Comparison of ENCODE assay signal across 11 mouse cellular contexts in the genomic region with DNA sequence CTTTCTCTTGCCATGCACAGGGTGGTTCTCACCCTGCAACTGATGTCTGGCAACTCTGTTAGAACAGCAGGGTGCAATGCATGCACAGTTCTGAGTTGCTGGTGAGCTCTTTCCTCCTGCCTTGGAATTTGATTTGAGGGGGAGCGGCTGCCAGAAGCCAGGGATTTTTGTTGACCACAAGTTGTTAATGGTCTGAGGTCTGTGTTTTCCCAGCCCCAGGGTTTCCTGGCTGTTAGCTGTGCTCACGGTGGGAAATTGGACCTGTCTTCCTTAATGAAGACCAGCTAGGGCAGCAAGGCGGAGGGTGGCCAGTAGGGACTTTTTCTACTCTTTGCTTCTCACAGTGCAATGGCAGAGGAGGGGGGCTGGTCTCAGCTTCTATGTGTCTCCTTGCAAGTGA. TPM values are rescaled to one million over a fixed set of nuclear protein-coding genes. Genes with fewer than 3 reads are reported as not detected.
DNase-seq lines count a peak whose midpoint lies in the region; ATAC-seq lines count a peak whose summit lies in the region.
"Had no signal": no experiment of that assay in that cellular context is flagged by ENCODE, and none has a peak within 500 bp of the region (broad histone marks: within the 10 kb centered on the region; RNA-seq: fewer than 3 reads in every experiment).

No protein-coding gene starts in this region.

- no peaks in the 10 kb centered on the region for H3K9me3 ChIP-seq in heart, embryonic 11.5 days (replicated peaks; ENCODE audit: control insufficient read depth, low read length)
- no peaks in the 10 kb centered on the region for H3K9me3 ChIP-seq in neural tube, embryonic 11.5 days (ENCODE audit: control insufficient read depth, low read length)
- no peaks in the 10 kb centered on the region for H3K9me3 ChIP-seq in liver, embryonic 11.5 days (ENCODE audit: control insufficient read depth, low read length)

- peaks cover 56% of the 10 kb centered on the region for H3K4me1 ChIP-seq in heart, embryonic 11.5 days (ENCODE audit: control insufficient read depth, insufficient read depth, low read length)
- H3K4me1 ChIP-seq in neural tube, embryonic 11.5 days (ENCODE audit: control insufficient read depth, insufficient read depth, low read length), result no peaks in the 10 kb centered on the region
- 0 out of 2 replicates have a peak, but pooled peaks cover 6% of the 10 kb centered on the region for H3K4me1 ChIP-seq in liver, embryonic 11.5 days (replicated peaks; ENCODE audit: control insufficient read depth, insufficient read depth, low read length)

- 0 out of 2 replicates have a peak overlapping the region, but pooled peaks have one; percentile 2 for H3K27ac ChIP-seq in heart, embryonic 11.5 days (ENCODE audit: low read depth, low read length)
- no peak overlapping the region for H3K27ac ChIP-seq in neural tube, embryonic 11.5 days (ENCODE audit: low read depth, low read length)
- H3K27ac ChIP-seq in liver, embryonic 11.5 days (ENCODE audit: low read depth, low read length), result no peak overlapping the region; the same call in 1 of the 2 replicates
- H3K27ac ChIP-seq: macrophage had no signal

- no peak for DNase-seq in heart, adult 8-10 months (ENCODE audit: low spot score)
- peak; percentile 31 for DNase-seq in neural tube, embryonic 11.5 days (ENCODE audit: low spot score)
- no peak for DNase-seq in neural tube, embryonic 10.5 days (ENCODE audit: extremely low spot score, low spot score)
- peak; percentile 7 to 21 for DNase-seq in kidney, postnatal 36 days
- DNase-seq in frontal cortex, postnatal 10 days (ENCODE audit: low spot score in 2 of 2), result no peak
- DNase-seq in liver, embryonic 11.5 days (ENCODE audit: low spot score), result no peak
- DNase-seq: adrenal gland, postnatal 36 days; right cerebral cortex, postnatal 25 days had no signal

- H3K27me3 ChIP-seq in heart, embryonic 11.5 days (ENCODE audit: control insufficient read depth, insufficient read depth, low read length), result no peaks in the 10 kb centered on the region
- H3K27me3 ChIP-seq in neural tube, embryonic 11.5 days (ENCODE audit: control insufficient read depth, insufficient read depth, low read length), result no peaks in the 10 kb centered on the region
- no peaks in the 10 kb centered on the region for H3K27me3 ChIP-seq in liver, embryonic 11.5 days (replicated peaks; ENCODE audit: control insufficient read depth, insufficient read depth, low read length)

- 0 out of 2 replicates have a peak overlapping the region, but pooled peaks have one; percentile 16 for H3K9ac ChIP-seq in heart, embryonic 11.5 days (ENCODE audit: low read depth, low read length)
- H3K9ac ChIP-seq in neural tube, embryonic 11.5 days (ENCODE audit: low read length), result no peak overlapping the region
- no peak overlapping the region for H3K9ac ChIP-seq in liver, embryonic 11.5 days (ENCODE audit: low read depth, low read length)

- no peak for ATAC-seq in heart, embryonic 11.5 days (replicated peaks; ENCODE audit: insufficient number of reproducible peaks, low FRiP score, low TSS enrichment)
- ATAC-seq in neural tube, embryonic 11.5 days (ENCODE audit: insufficient read depth, low FRiP score, low TSS enrichment), result no peak
- no peak for ATAC-seq in liver, embryonic 11.5 days (replicated peaks; ENCODE audit: low FRiP score)
- no peak for ATAC-seq in CD4-positive, CD25-positive, alpha-beta regulatory T cell, adult 4 months

- 46% methylated on average over 3 of the region's 3 CpGs for WGBS in heart, embryonic 11.5 days (ENCODE audit: insufficient replicate concordance)
- WGBS in neural tube, embryonic 11.5 days, result 41% methylated on average over 3 of the region's 3 CpGs
- 42% methylated on average over 3 of the region's 3 CpGs for WGBS in liver, embryonic 11.5 days

- no peak overlapping the region for H3K4me2 ChIP-seq in heart, embryonic 11.5 days
- H3K4me2 ChIP-seq in neural tube, embryonic 11.5 days (ENCODE audit: low read depth), result no peak overlapping the region
- H3K4me2 ChIP-seq in liver, embryonic 11.5 days, result no peak overlapping the region

- peaks cover 6% of the 10 kb centered on the region; the same call in 1 of the 2 replicates for H3K36me3 ChIP-seq in heart, embryonic 11.5 days (ENCODE audit: control insufficient read depth, insufficient read depth, low read length)
- H3K36me3 ChIP-seq in neural tube, embryonic 11.5 days (ENCODE audit: control insufficient read depth, insufficient read depth, low read length), result no peaks in the 10 kb centered on the region
- no peaks in the 10 kb centered on the region; the same call in 1 of the 2 replicates for H3K36me3 ChIP-seq in liver, embryonic 11.5 days (ENCODE audit: control insufficient read depth, insufficient read depth, low read length)

- H3K4me3 ChIP-seq in heart, embryonic 11.5 days (ENCODE audit: low read depth, low read length), result no peak overlapping the region
- H3K4me3 ChIP-seq in neural tube, embryonic 11.5 days (ENCODE audit: low read depth, low read length), result no peak overlapping the region
- no peak overlapping the region for H3K4me3 ChIP-seq in liver, embryonic 11.5 days (ENCODE audit: low read depth, low read length)

RNA-seq across cellular contexts. Expression of gene Col5a1, which starts 45.7 kb away (rescaled TPM):
- 38.7 and 38.8 TPM in 2 replicates for polyA plus RNA-seq in heart, embryonic 11.5 days (2014; fragmentation: Nextera tagmentation; extraction: Ambion mirVana)
- 10 to 100 TPM; 10.8 to 17.6 (median 15.1) TPM for total RNA-seq in heart, adult 8-10 months (2022)
- 28.1 and 30.1 TPM in 2 replicates for polyA plus RNA-seq in neural tube, embryonic 11.5 days (2014; fragmentation: Nextera tagmentation; extraction: Ambion mirVana)
- 23.3 and 27.9 TPM in 2 replicates for polyA plus RNA-seq in liver, embryonic 11.5 days (2014; fragmentation: Nextera tagmentation; extraction: Ambion mirVana)
- polyA plus RNA-seq in CD4-positive, CD25-positive, alpha-beta regulatory T cell, adult 4 months (2017; shearing (Covaris generic)), result not detected

Comparison
In these comparisons a context has a peak if more than half of its experiments do, and no peak if none do; other contexts are left out.
1. DNase-seq: peak in neural tube, embryonic 11.5 days (single experiment) and kidney, postnatal 36 days (2 of 2); none in heart, adult 8-10 months (single experiment), neural tube, embryonic 10.5 days (single experiment), frontal cortex, postnatal 10 days (0 of 2) and liver, embryonic 11.5 days (single experiment).
2. RNA of gene Col5a1, which starts 45.7 kb away (polyA plus RNA-seq): 38.7 to 38.8 TPM in heart, embryonic 11.5 days, 28.1 to 30.1 TPM in neural tube, embryonic 11.5 days and 23.3 to 27.9 TPM in liver, embryonic 11.5 days; not detected in CD4-positive, CD25-positive, alpha-beta regulatory T cell, adult 4 months; every median in the first group is over 10 times any median in the second.